Mouse (Mus musculus) layer of hippocampus, adult 2 months (tissue): Measurements from ENCODE around the gene Ccdc181. TPM values are rescaled to one million over a fixed set of nuclear protein-coding genes. Genes with fewer than 3 reads are reported as not detected.
A peak's percentile ranks its signal among the peaks of the same experiment; 100 is the strongest.

Experiments
- DNase-seq, 2 experiments: peaks; one replicate each; pipeline ENCODE4 v3.0.0; 2022; ENCODE audit warnings: low spot score in 2 of 2
- H3K27ac ChIP-seq: fragments of 200-600 bp; 2 replicates; pipeline ENCODE4 v1.8.1; 2022
- H3K4me3 ChIP-seq: fragments of 200-600 bp; 2 replicates; pipeline ENCODE4 v1.8.1; 2022; ENCODE audit warnings: mild to moderate bottlenecking
- CTCF ChIP-seq: fragments of 200-600 bp; conservative IDR thresholded peaks from 2 replicates; pipeline ENCODE4 v1.8.1; 2022; ENCODE audit warnings: antibody characterized with exemption, mild to moderate bottlenecking, moderate library complexity
- total RNA-seq, 2 experiments: library from RNA; stranded (reverse); gene quantifications; 2 replicates each; pipeline ENCODE4 v1.2.3; 2021

The Ccdc181 gene
- total RNA-seq, 2 experiments from 2014 or later, result 21.7 to 24.8 TPM

- DNase-seq, result no peak
- peak overlapping the region; percentile 69 for H3K4me3 ChIP-seq
- H3K27ac ChIP-seq, result no peak overlapping the region
- no peak for TF ChIP-seq CTCF
These were observed 23.9 kb upstream of the Ccdc181 start for GRCm38 (mm10) chr1:164251438-164251837.

- no peak overlapping the region for H3K4me3 ChIP-seq
- no peak for TF ChIP-seq CTCF
- H3K27ac ChIP-seq, result no peak overlapping the region
- no peak for DNase-seq
These were observed 22.8 kb upstream of the Ccdc181 start for GRCm38 (mm10) chr1:164252551-164252950.

GRCm38 (mm10) chr1:164254836-164255235 lies 20.5 kb upstream of the Ccdc181 start:
- DNase-seq, result no peak
- Histone ChIP-seq H3K4me3 (no peak overlapping the region), H3K27ac (no peak overlapping the region)
- TF ChIP-seq CTCF, result no peak

- Histone ChIP-seq H3K27ac (peak overlapping the region; percentile 56; the same call in 1 of the 2 replicates), H3K4me3 (no peak overlapping the region)
- TF ChIP-seq CTCF, result no peak
- DNase-seq, result no peak
These were observed 15.0 kb upstream of the Ccdc181 start for GRCm38 (mm10) chr1:164260171-164261028.

- TF ChIP-seq CTCF, result no peak
- peak in 1 of 2 experiments; percentile 61 for DNase-seq
- Histone ChIP-seq H3K4me3 (no peak overlapping the region), H3K27ac (peak overlapping the region; percentile 56)
These were observed 13.8 kb upstream of the Ccdc181 start for GRCm38 (mm10) chr1:164261553-164261952.

- H3K27ac ChIP-seq, result no peak overlapping the region
- no peak for TF ChIP-seq CTCF
- no peak for DNase-seq
- H3K4me3 ChIP-seq, result no peak overlapping the region
These were observed 4.4 kb upstream of the Ccdc181 start for GRCm38 (mm10) chr1:164270941-164271340.

- Histone ChIP-seq H3K27ac (no peak overlapping the region), H3K4me3 (no peak overlapping the region)
- no peak for DNase-seq
- TF ChIP-seq CTCF, result no peak
These were observed 1.7 kb upstream of the Ccdc181 start for GRCm38 (mm10) chr1:164273659-164274058.

- TF ChIP-seq CTCF, result no peak
- no peak for DNase-seq
- H3K4me3 ChIP-seq, result no peak overlapping the region
- no peak overlapping the region for H3K27ac ChIP-seq
These were observed 1.2 kb downstream of the Ccdc181 start for GRCm38 (mm10) chr1:164276552-164276951.

GRCm38 (mm10) chr1:164279332-164279731 lies 3.9 kb downstream of the Ccdc181 start:
- no peak for TF ChIP-seq CTCF
- DNase-seq, result no peak
- no peak overlapping the region for H3K27ac ChIP-seq
- H3K4me3 ChIP-seq, result no peak overlapping the region

GRCm38 (mm10) chr1:164284007-164284406 lies 8.6 kb downstream of the Ccdc181 start:
- no peak for TF ChIP-seq CTCF
- H3K4me3 ChIP-seq, result no peak overlapping the region
- DNase-seq, result no peak

GRCm38 (mm10) chr1:164287406-164287805 lies 12.0 kb downstream of the Ccdc181 start:
- Histone ChIP-seq H3K4me3 (no peak overlapping the region), H3K27ac (no peak overlapping the region; the same call in 1 of the 2 replicates)
- TF ChIP-seq CTCF, result no peak
- DNase-seq, result no peak

More at GRCm38 (mm10) chr1:164284007-164284406, 8.6 kb downstream of the Ccdc181 start:
- H3K27ac ChIP-seq, result no peak overlapping the region

- no peak overlapping the region for H3K4me3 ChIP-seq
- peak; percentile 63 for TF ChIP-seq CTCF
- no peak for DNase-seq
- no peak overlapping the region for H3K27ac ChIP-seq
These were observed 16.7 kb downstream of the Ccdc181 start for GRCm38 (mm10) chr1:164292040-164292439.

GRCm38 (mm10) chr1:164294071-164294470 lies 18.7 kb downstream of the Ccdc181 start:
- DNase-seq, result no peak
- no peak for TF ChIP-seq CTCF
- Histone ChIP-seq H3K27ac (no peak overlapping the region), H3K4me3 (no peak overlapping the region)

- Histone ChIP-seq H3K27ac (no peak overlapping the region), H3K4me3 (no peak overlapping the region)
- no peak for TF ChIP-seq CTCF
- DNase-seq, result no peak
These were observed 21.1 kb downstream of the Ccdc181 start for GRCm38 (mm10) chr1:164296473-164296872.
